Mouse (Mus musculus) myocyte (in vitro differentiated cells): ENCODE measurements around the gene Pate4. TPM values are rescaled to one million over a fixed set of nuclear protein-coding genes. Genes with fewer than 3 reads are reported as not detected.

Experiments used
- H3K27me3 ChIP-seq: one replicate; pipeline ENCODE4 v1.6.1; 2011; ENCODE audit not compliant: control insufficient read depth, insufficient read depth, insufficient read length
- H3K36me3 ChIP-seq: one replicate; pipeline ENCODE4 v1.6.1; 2011; ENCODE audit not compliant: control insufficient read depth, insufficient read depth
- H3K4me2 ChIP-seq: one replicate; pipeline ENCODE4 v1.6.1; 2011; ENCODE audit warnings: low read depth, control low read depth
- H3K4me3 ChIP-seq: one replicate; pipeline ENCODE4 v1.5.1; 2011; ENCODE audit warnings: mild to moderate bottlenecking, control low read depth, moderate library complexity
- H3K79me2 ChIP-seq: one replicate; pipeline ENCODE4 v1.6.1; 2011; ENCODE audit not compliant: control insufficient read depth, insufficient read depth
- H3ac ChIP-seq: one replicate; pipeline ENCODE4 v1.6.1; 2011; ENCODE audit not compliant: control insufficient read depth, insufficient read length
- CEBPB ChIP-seq: IDR thresholded peaks from 2 replicates; pipeline ENCODE4 v1.6.1; 2011; ENCODE audit warnings: mild to moderate bottlenecking, moderate library complexity; ENCODE audit not compliant: poor library complexity, insufficient read depth, severe bottlenecking
- E2F4 ChIP-seq: IDR thresholded peaks from one replicate; pipeline ENCODE4 v1.6.1; 2011; ENCODE audit warnings: mild to moderate bottlenecking, control low read depth, moderate library complexity; ENCODE audit not compliant: insufficient read depth
- MAX ChIP-seq: IDR thresholded peaks from one replicate; pipeline ENCODE4 v1.6.1; 2011; ENCODE audit warnings: low read depth, mild to moderate bottlenecking, control low read depth
- MYOD1 ChIP-seq, 3 experiments: IDR thresholded peaks; one replicate each; pipeline ENCODE4 v1.6.1; 2011; ENCODE audit warnings: control low read depth in 2 of 3, low read depth in 2 of 3, mild to moderate bottlenecking in 2 of 3, moderate library complexity in 1 of 3; ENCODE audit not compliant: insufficient read length in 2 of 3, control insufficient read depth in 1 of 3
- MYOG ChIP-seq, 3 experiments: IDR thresholded peaks; one replicate each; pipeline ENCODE4 v1.6.1; 2011; ENCODE audit warnings: control low read depth in 2 of 3, low read depth in 2 of 3, mild to moderate bottlenecking in 2 of 3; ENCODE audit not compliant: insufficient read length in 2 of 3, control insufficient read depth in 1 of 3, insufficient read depth in 1 of 3
- POLR2A ChIP-seq: IDR thresholded peaks from one replicate; pipeline ENCODE4 v1.6.1; 2011; ENCODE audit warnings: low read depth, mild to moderate bottlenecking, control low read depth, moderate library complexity; ENCODE audit not compliant: insufficient read length
- POLR2AphosphoS2 ChIP-seq: IDR thresholded peaks from one replicate; pipeline ENCODE4 v1.6.1; 2011; ENCODE audit warnings: low read depth, control low read depth; ENCODE audit not compliant: insufficient read length
- REST ChIP-seq: IDR thresholded peaks from one replicate; pipeline ENCODE4 v1.6.1; 2011; ENCODE audit warnings: mild to moderate bottlenecking, control low read depth, moderate library complexity; ENCODE audit not compliant: insufficient read depth, insufficient read length
- SRF ChIP-seq: IDR thresholded peaks from one replicate; pipeline ENCODE4 v1.6.1; 2011; ENCODE audit warnings: low read depth; ENCODE audit not compliant: control insufficient read depth, insufficient read length
- TCF12 ChIP-seq: IDR thresholded peaks from one replicate; pipeline ENCODE4 v1.6.1; 2011; ENCODE audit warnings: mild to moderate bottlenecking, control low read depth; ENCODE audit not compliant: poor library complexity, insufficient read depth, severe bottlenecking
- TCF3 ChIP-seq: IDR thresholded peaks from one replicate; pipeline ENCODE4 v1.6.1; 2011; ENCODE audit warnings: low read depth, control low read depth; ENCODE audit not compliant: insufficient read length
- USF1 ChIP-seq: IDR thresholded peaks from one replicate; pipeline ENCODE4 v1.6.1; 2011; ENCODE audit warnings: low read depth, mild to moderate bottlenecking, control low read depth, moderate library complexity
- polyA plus RNA-seq: library from polyadenylated mRNA; unstranded; fragments of >200 nt; fragmentation: generic; extraction: Trizol; gene quantifications from one replicate; pipeline ENCODE4 v1.2.1, GENCODE M21; 2012; ENCODE audit warnings: missing spikeins

The Pate4 gene
- polyA plus RNA-seq, 1 experiment, result not detected

GRCm38 (mm10) chr9:35570663-35571062 is 41.1 kb downstream of the Pate4 start:
- H3K36me3 ChIP-seq, result peaks cover 22% of the 10 kb centered on the region
- H3K4me2 ChIP-seq, result peak overlapping the region; percentile 84
- TF ChIP-seq POLR2A, result no peak
- no peak for TF ChIP-seq TCF3
- no peak for TF ChIP-seq REST
- peak; percentile 53; the same call in 1 of the 2 replicates for TF ChIP-seq CEBPB
- no peak for TF ChIP-seq MYOD1 (IDR thresholded peaks at IDR 0.05; ENCODE audit: control insufficient read depth in 1 of 3, insufficient read length in 2 of 3, low read depth in 2 of 3)
- no peak for TF ChIP-seq POLR2AphosphoS2
- H3ac ChIP-seq, result no peak overlapping the region
- H3K79me2 ChIP-seq, result peaks cover 35% of the 10 kb centered on the region
- H3K27me3 ChIP-seq, result no peaks in the 10 kb centered on the region
- peak overlapping the region; percentile 88 for H3K4me3 ChIP-seq

- Histone ChIP-seq H3K4me3 (peak within 1 kb of the TSS; percentile 88), H3K27me3 (no peaks in the 10 kb centered on the region), H3K79me2 (peaks cover 43% of the 10 kb centered on the region), H3K4me2 (peak within 1 kb of the TSS; percentile 84), H3ac (peak within 1 kb of the TSS; percentile 59), H3K36me3 (peaks cover 30% of the 10 kb centered on the region)
- peak; percentile 12 for TF ChIP-seq E2F4
- TF ChIP-seq MYOD1 (IDR thresholded peaks at IDR 0.05; ENCODE audit: control insufficient read depth in 1 of 3, insufficient read length in 2 of 3, low read depth in 2 of 3), result peak in 1 of 3 experiments; percentile 29
- TF ChIP-seq POLR2A, result peak; percentile 88
- TF ChIP-seq TCF12, result no peak
- 0 out of 2 replicates have a peak, but pooled peaks have one; percentile 20 for TF ChIP-seq CEBPB
- TF ChIP-seq POLR2AphosphoS2, result peak; percentile 96
- TF ChIP-seq MAX, result no peak
- peak in 1 of 3 experiments; percentile 22 for TF ChIP-seq MYOG (IDR thresholded peaks at IDR 0.05; ENCODE audit: control insufficient read depth in 1 of 3, insufficient read depth in 1 of 3, insufficient read length in 2 of 3, low read depth in 2 of 3)
- TF ChIP-seq REST, result peak; percentile 32
- peak; percentile 61 for TF ChIP-seq SRF
- no peak for TF ChIP-seq TCF3
Observed at GRCm38 (mm10) chr9:35569571-35570534, 41.9 kb downstream of the Pate4 start, which contains the start of the genes Pate2 and Hyls1. TSS of gene Pate2 (plus strand) at chr9:35570284. TSS of gene Hyls1 (minus strand) at chr9:35570398.

GRCm38 (mm10) chr9:35567995-35568394 is 43.7 kb downstream of the Pate4 start:
- no peak overlapping the region for H3K4me3 ChIP-seq
- no peak overlapping the region for H3ac ChIP-seq
- TF ChIP-seq POLR2AphosphoS2 (no peak), TCF3 (no peak)
- peak overlapping the region; percentile 80 for H3K4me2 ChIP-seq
- H3K36me3 ChIP-seq, result peaks cover 47% of the 10 kb centered on the region
- H3K27me3 ChIP-seq, result no peaks in the 10 kb centered on the region
- H3K79me2 ChIP-seq, result peaks cover 62% of the 10 kb centered on the region

GRCm38 (mm10) chr9:35564536-35565240 is 47.1 kb downstream of the Pate4 start:
- TF ChIP-seq POLR2AphosphoS2, result no peak
- TF ChIP-seq E2F4, result no peak
- no peak for TF ChIP-seq MYOG (IDR thresholded peaks at IDR 0.05; ENCODE audit: control insufficient read depth in 1 of 3, insufficient read depth in 1 of 3, insufficient read length in 2 of 3, low read depth in 2 of 3)
- TF ChIP-seq MYOD1 (IDR thresholded peaks at IDR 0.05; ENCODE audit: control insufficient read depth in 1 of 3, insufficient read length in 2 of 3, low read depth in 2 of 3), result no peak
- TF ChIP-seq MAX, result no peak
- TF ChIP-seq SRF, result no peak
- TF ChIP-seq TCF12, result no peak
- no peak for TF ChIP-seq TCF3
- TF ChIP-seq CEBPB, result no peak
- no peak for TF ChIP-seq USF1
- no peak for TF ChIP-seq POLR2A
- TF ChIP-seq REST, result no peak

More at GRCm38 (mm10) chr9:35564536-35565240, 47.1 kb downstream of the Pate4 start:
- Histone ChIP-seq H3ac (no peak overlapping the region), H3K79me2 (peaks cover 94% of the 10 kb centered on the region), H3K4me2 (no peak overlapping the region), H3K27me3 (no peaks in the 10 kb centered on the region), H3K36me3 (peaks cover 64% of the 10 kb centered on the region), H3K4me3 (no peak overlapping the region)
